Mouse (Mus musculus): Measurements from ENCODE around the gene Cdc6. TPM values are rescaled to one million over a fixed set of nuclear protein-coding genes. Genes with fewer than 3 reads are reported as not detected.

Gene Cdc6
- polyA plus RNA-seq, 1 experiment from 2014 or later, result 23.2 TPM

GRCm38 (mm10) chr11:98960313-98960906 is 52.8 kb downstream of the Cdc6 start:
- Histone ChIP-seq H3K9me3 (no peaks in the 10 kb centered on the region), H3K27me3 (no peaks in the 10 kb centered on the region), H3K4me2 (peak overlapping the region; percentile 95), H3K4me3 (peak overlapping the region; percentile 69), H3K27ac (peak overlapping the region; percentile 78), H3K4me1 (peaks cover 74% of the 10 kb centered on the region), H3K9ac (peak overlapping the region; percentile 48), H3K36me3 (peaks cover 14% of the 10 kb centered on the region)
- no peak for ATAC-seq (ENCODE audit: insufficient number of reproducible peaks, low FRiP score, low TSS enrichment, low read depth)
- under 1% methylated on average over 40 of the region's 53 CpGs for WGBS

DNA sequence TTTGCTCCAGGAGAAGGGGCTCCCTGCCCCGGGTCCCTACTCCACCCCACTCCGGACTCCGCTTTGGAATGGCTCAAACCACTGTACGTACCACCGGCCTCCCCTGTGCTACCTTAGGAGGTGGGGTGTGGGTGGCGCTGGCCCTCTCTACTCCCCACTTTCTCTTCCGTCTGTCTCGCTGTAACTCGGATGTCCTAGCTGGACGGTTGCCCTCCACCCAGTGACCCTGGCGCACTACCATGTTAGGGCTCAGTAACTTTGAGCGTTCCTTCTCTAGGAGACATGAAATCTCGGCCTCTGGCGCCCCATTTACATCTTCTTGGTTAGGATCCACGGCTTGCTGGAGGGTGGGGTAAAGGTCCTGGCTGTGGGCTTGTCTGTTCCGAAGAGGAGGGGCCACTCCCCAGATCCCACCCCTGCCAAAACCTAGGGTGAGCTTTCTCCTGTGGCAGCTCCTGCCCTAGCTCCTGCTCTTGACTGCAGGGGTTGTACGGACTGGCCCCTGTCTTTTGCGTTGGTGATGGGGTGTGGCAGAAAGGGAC is 53.5 kb downstream of the Cdc6 start:
- 3% methylated on average over 18 of the region's 18 CpGs for WGBS
- Histone ChIP-seq H3K9ac (peak overlapping the region; percentile 48), H3K27me3 (no peaks in the 10 kb centered on the region), H3K9me3 (no peaks in the 10 kb centered on the region), H3K27ac (peak overlapping the region; percentile 78), H3K4me3 (peak overlapping the region; percentile 69), H3K4me1 (peaks cover 75% of the 10 kb centered on the region), H3K36me3 (peaks cover 14% of the 10 kb centered on the region), H3K4me2 (peak overlapping the region; percentile 95)
- no peak for ATAC-seq (ENCODE audit: insufficient number of reproducible peaks, low FRiP score, low TSS enrichment, low read depth)

DNA sequence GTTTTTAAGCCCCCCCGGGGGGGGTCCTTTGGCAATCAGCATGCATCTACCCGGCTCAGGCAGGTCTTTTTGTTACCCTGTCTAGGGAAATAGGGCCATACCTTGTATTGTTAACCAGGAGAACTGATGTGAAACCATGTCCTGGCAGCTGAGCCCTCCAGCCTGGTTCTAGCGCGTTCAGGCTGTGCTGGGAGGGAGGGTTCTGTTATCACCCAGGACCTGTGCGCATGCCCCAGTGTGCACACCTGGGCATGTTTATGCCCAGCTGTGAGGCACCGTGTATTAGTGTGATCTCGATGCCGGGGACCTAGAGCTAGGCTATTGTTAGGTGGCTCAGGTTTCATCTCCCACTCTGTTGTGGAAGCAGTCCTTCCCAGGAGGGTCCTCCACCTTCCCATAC is 54.2 kb downstream of the Cdc6 start:
- H3K9me3 ChIP-seq, result no peaks in the 10 kb centered on the region
- peak overlapping the region; percentile 69 for H3K4me3 ChIP-seq
- no peak for ATAC-seq (ENCODE audit: insufficient number of reproducible peaks, low FRiP score, low TSS enrichment, low read depth)
- peaks cover 82% of the 10 kb centered on the region for H3K4me1 ChIP-seq
- H3K36me3 ChIP-seq, result peaks cover 13% of the 10 kb centered on the region
- H3K27ac ChIP-seq, result peak overlapping the region; percentile 78
- 10% methylated on average over 8 of the region's 8 CpGs for WGBS
- peak overlapping the region; percentile 95 for H3K4me2 ChIP-seq
- H3K9ac ChIP-seq, result peak overlapping the region; percentile 48; the same call in 1 of the 2 replicates
- H3K27me3 ChIP-seq, result no peaks in the 10 kb centered on the region

DNA sequence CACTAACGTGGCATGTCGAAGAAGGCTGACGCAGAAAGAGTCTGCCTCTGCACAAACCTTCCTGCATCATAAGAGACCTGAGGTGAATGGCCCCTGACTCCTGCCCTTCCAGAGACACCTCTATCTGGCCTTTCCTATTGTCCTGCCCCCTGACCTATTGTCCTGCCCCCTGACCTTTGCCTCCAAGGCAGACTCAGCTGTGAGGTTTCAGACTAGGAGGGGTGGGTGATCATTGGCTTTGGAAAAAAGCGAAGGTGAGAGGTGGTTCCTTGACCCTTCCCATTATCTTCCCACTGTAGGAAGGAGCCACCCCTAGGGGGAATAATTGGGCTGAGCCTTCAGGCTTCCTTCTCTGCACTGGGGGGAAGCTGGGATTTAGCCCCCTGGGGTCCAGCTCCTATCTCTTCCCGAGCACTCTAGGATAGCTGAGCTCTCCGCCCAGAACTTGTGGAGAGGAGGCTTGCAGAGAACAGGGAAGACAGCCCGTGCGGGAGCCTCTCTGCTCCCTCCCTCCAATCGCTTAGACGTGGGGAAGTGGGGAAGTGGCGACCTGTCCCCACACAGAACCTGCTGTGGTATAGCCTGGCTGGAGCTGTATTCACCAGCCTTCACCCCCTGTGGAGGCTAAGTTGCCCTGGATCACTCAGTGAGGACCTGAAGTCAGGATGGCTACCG is 55.0 kb downstream of the Cdc6 start:
- Histone ChIP-seq H3K4me1 (peaks cover 90% of the 10 kb centered on the region), H3K36me3 (peaks cover 13% of the 10 kb centered on the region), H3K27me3 (no peaks in the 10 kb centered on the region), H3K9ac (0 out of 2 replicates have a peak overlapping the region, but pooled peaks have one; percentile 5), H3K4me3 (peak overlapping the region; percentile 69), H3K4me2 (peak overlapping the region; percentile 95), H3K9me3 (no peaks in the 10 kb centered on the region), H3K27ac (peak overlapping the region; percentile 88)
- WGBS, result 19% methylated on average over 12 of the region's 12 CpGs
- ATAC-seq (ENCODE audit: insufficient number of reproducible peaks, low FRiP score, low TSS enrichment, low read depth), result no peak

- Histone ChIP-seq H3K4me1 (peaks cover 98% of the 10 kb centered on the region), H3K27me3 (no peaks in the 10 kb centered on the region), H3K36me3 (peaks cover 17% of the 10 kb centered on the region), H3K4me2 (peak overlapping the region; percentile 95), H3K4me3 (peak overlapping the region; percentile 69), H3K9ac (0 out of 2 replicates have a peak overlapping the region, but pooled peaks have one; percentile 26), H3K27ac (peak overlapping the region; percentile 88), H3K9me3 (no peaks in the 10 kb centered on the region)
- WGBS, result under 1% methylated on average over 32 of the region's 32 CpGs
- peak; percentile 83 for ATAC-seq (ENCODE audit: insufficient number of reproducible peaks, low FRiP score, low TSS enrichment, low read depth)
Measured at GRCm38 (mm10) chr11:98963191-98964021, 55.8 kb downstream of the Cdc6 start.

DNA sequence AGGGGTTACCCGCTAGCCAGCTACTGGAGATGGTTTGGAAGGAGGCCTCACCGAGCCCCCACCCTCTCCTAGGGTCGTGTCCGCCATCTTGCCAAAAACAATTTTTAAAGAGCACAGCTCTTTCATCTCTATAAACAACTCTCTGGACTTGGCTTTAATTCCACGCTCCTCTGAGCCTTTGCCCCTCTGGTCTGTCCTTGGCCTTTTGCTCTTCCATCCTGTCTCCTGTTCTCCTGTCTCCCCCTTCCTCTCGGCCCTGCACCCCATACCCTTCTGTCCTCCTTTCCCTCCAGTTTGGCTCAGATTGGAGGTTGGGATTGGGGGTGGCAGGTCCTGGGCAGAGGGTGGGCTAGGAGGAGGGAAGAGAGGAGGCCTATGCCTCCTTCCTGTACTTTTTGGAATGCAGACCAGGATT is 56.6 kb downstream of the Cdc6 start:
- no peak for ATAC-seq (ENCODE audit: insufficient number of reproducible peaks, low FRiP score, low TSS enrichment, low read depth)
- no peaks in the 10 kb centered on the region for H3K9me3 ChIP-seq

DNA sequence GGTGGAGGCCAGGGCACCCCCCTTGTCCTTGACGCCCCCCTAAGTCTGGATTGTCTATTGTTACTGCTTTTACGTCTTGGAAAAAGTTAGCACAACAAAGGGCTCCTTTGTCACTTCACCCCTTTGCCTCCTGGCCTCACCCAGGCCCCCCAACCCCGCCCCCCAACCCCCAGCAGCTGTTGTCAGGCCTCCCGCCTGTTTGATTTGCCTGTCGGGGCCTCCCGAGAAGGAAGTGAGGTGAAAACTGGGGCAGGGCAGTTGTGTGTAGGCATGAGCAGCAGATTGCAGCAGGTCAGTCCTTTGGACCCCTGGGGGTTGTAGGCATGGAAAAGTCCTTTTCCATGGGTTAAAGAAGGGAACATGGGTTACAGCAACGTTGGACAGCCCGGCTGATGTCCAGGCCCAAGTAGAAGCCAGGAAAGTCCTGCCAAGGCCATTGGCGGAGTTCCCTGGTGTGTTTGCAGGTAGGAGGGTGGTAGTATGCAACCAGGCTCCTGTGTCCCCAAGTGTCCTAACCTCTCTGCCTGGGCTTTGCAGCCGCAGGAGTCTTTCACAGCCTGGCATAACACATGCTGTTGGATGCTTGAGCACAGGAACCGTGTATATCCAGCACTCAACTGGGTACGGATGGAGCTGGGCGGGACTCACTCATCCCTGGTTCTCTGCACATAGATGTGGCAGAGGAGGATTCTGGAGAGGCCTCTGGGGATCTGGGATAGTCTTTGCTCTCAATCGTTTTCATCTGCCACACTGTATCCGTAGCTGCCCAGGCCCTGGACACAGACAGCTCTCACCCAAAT is 57.2 kb downstream of the Cdc6 start:
- Histone ChIP-seq H3K27me3 (no peaks in the 10 kb centered on the region), H3K27ac (peak overlapping the region; percentile 88), H3K4me1 (peaks cover 100% of the 10 kb centered on the region), H3K4me2 (peak overlapping the region; percentile 95), H3K9ac (no peak overlapping the region), H3K36me3 (peaks cover 24% of the 10 kb centered on the region), H3K4me3 (peak overlapping the region; percentile 69), H3K9me3 (no peaks in the 10 kb centered on the region)
- WGBS, result 18% methylated on average over 15 of the region's 15 CpGs
- ATAC-seq (ENCODE audit: insufficient number of reproducible peaks, low FRiP score, low TSS enrichment, low read depth), result no peak

More for the DNA sequence above, 56.6 kb downstream of the Cdc6 start:
- Histone ChIP-seq H3K36me3 (peaks cover 20% of the 10 kb centered on the region), H3K27ac (peak overlapping the region; percentile 88), H3K9ac (no peak overlapping the region), H3K4me2 (peak overlapping the region; percentile 95), H3K4me3 (peak overlapping the region; percentile 69), H3K4me1 (peaks cover 100% of the 10 kb centered on the region), H3K27me3 (no peaks in the 10 kb centered on the region)
- 16% methylated on average over 6 of the region's 6 CpGs for WGBS

DNA sequence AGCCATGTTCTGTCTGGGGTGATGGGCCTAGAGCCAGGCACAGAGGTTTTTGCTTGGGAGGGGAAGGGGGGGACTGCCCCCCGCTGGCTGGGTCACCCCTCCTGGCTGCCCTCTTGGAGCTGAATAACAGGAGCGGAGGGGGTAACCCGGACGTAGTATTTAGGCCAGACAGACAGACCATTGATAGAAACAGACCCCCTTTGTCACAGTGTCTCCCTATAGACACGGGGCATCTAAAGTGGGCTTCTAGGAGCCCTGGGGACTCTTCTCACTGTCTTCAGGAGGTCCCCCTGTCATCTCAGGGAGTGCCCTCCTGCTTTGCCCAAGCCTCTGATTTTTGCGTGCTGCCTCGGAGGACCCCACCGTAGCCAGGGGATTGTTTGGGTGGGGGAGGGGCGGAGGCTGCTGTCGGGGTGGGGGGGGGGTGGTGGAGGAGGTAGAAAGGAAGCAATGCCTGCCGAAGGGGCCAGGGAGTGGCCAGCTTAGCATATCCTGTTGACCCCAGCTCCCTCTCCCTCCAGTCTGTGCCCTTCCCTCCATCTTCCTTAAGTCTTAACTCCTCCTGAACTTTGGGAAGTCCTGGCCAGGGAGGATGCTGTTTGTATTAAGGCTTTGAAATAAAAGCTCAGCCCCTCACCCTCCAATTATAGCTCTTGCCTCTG is 57.9 kb downstream of the Cdc6 start:
- no peak for ATAC-seq (ENCODE audit: insufficient number of reproducible peaks, low FRiP score, low TSS enrichment, low read depth)
- peak overlapping the region; percentile 88 for H3K27ac ChIP-seq
- H3K4me2 ChIP-seq, result peak overlapping the region; percentile 95
- H3K4me3 ChIP-seq, result peak overlapping the region; percentile 13
- peaks cover 31% of the 10 kb centered on the region for H3K36me3 ChIP-seq
- no peak overlapping the region for H3K9ac ChIP-seq
- peaks cover 100% of the 10 kb centered on the region for H3K4me1 ChIP-seq
- WGBS, result 16% methylated on average over 11 of the region's 11 CpGs
- no peaks in the 10 kb centered on the region for H3K27me3 ChIP-seq
- no peaks in the 10 kb centered on the region for H3K9me3 ChIP-seq

DNA sequence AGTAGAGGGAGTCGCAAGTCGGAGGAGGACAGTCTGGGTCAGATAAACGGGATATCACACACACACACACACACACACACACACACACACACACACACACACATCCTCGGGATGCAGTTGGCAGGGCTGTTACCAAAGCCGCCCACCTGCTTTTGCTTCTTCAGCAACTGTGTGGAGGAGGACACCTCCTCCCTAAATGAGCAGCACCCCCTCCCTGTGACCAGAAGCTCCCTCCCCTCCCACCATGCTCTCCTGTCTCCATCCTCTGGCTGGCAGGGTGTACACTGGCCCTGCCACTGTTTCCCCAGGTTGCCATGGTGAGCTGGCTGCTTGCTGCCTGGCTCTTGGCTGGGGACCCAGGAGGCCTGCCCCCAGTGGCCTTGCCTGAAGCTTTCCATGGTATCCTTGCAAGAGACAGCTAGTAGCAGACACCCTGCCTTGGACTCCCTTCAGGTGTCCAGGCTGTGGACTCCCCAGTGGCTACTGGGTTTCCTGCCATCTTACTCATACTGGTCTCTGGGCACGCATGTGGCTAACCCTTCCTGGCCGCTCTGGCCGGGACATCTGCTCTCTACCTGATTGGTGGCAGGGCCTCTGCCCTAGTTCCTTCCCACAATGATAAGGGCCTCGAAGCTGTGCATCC is 59.0 kb downstream of the Cdc6 start:
- H3K36me3 ChIP-seq, result peaks cover 42% of the 10 kb centered on the region

GRCm38 (mm10) chr11:98968079-98968478 is 60.5 kb downstream of the Cdc6 start:
- Histone ChIP-seq H3K9ac (no peak overlapping the region), H3K4me1 (peaks cover 91% of the 10 kb centered on the region), H3K27ac (peak overlapping the region; percentile 68), H3K27me3 (no peaks in the 10 kb centered on the region), H3K4me3 (no peak overlapping the region), H3K9me3 (no peaks in the 10 kb centered on the region), H3K36me3 (peaks cover 55% of the 10 kb centered on the region), H3K4me2 (no peak overlapping the region)
- WGBS, result 45% methylated on average over 16 of the region's 16 CpGs
- no peak for ATAC-seq (ENCODE audit: insufficient number of reproducible peaks, low FRiP score, low TSS enrichment, low read depth)

More for the DNA sequence above, 59.0 kb downstream of the Cdc6 start:
- Histone ChIP-seq H3K9ac (no peak overlapping the region), H3K4me1 (peaks cover 100% of the 10 kb centered on the region), H3K4me2 (no peak overlapping the region), H3K27ac (peak overlapping the region; percentile 88; the same call in 1 of the 2 replicates), H3K4me3 (no peak overlapping the region), H3K27me3 (no peaks in the 10 kb centered on the region), H3K9me3 (no peaks in the 10 kb centered on the region)
- no peak for ATAC-seq (ENCODE audit: insufficient number of reproducible peaks, low FRiP score, low TSS enrichment, low read depth)
- WGBS, result 53% methylated on average over 9 of the region's 9 CpGs

All from limb, embryonic 15.5 days (tissue).